Mouse (Mus musculus) cortical plate, adult 2 months (tissue): Measurements from ENCODE around the gene Eif5a2. TPM values are rescaled to one million over a fixed set of nuclear protein-coding genes. Genes with fewer than 3 reads are reported as not detected.

Experiments
- H3K27ac ChIP-seq: fragments of 200-500 bp; 2 replicates; pipeline ENCODE4 v1.5.1; 2012; ENCODE audit warnings: low read length, control low read depth, inconsistent platforms; ENCODE audit not compliant: insufficient read depth
- H3K4me1 ChIP-seq: fragments of 200-500 bp; 2 replicates; pipeline ENCODE4 v1.6.1; 2011; ENCODE audit warnings: low read length; ENCODE audit not compliant: control insufficient read depth, insufficient read depth
- H3K4me3 ChIP-seq: fragments of 200-500 bp; 2 replicates; pipeline ENCODE4 v1.5.1; 2011; ENCODE audit warnings: mild to moderate bottlenecking, low read length, control low read depth; ENCODE audit not compliant: insufficient read depth
- CTCF ChIP-seq: fragments of 200-500 bp; IDR thresholded peaks from 2 replicates; pipeline ENCODE4 v1.5.1; 2011; ENCODE audit warnings: mild to moderate bottlenecking, control low read depth, low read length; ENCODE audit not compliant: insufficient read depth; ENCODE audit errors: extremely low read depth
- POLR2A ChIP-seq: fragments of 200-500 bp; IDR thresholded peaks from 2 replicates; pipeline ENCODE4 v1.6.1; 2011; ENCODE audit warnings: mild to moderate bottlenecking, low read length, control low read depth; ENCODE audit not compliant: insufficient read depth; ENCODE audit errors: extremely low read depth
- polyA plus RNA-seq: library from polyadenylated mRNA; depleted of rRNA; stranded (reverse); fragments of >200 nt; gene quantifications from 2 replicates; pipeline ENCODE4 v1.2.3, GENCODE M21; 2012

Eif5a2 gene
- polyA plus RNA-seq, 1 experiment = 26.2 TPM

- no peak overlapping the region for H3K4me3 ChIP-seq
- H3K27ac ChIP-seq = no peak overlapping the region
- TF ChIP-seq CTCF = no peak
- no peak for TF ChIP-seq POLR2A
- no peaks in the 10 kb centered on the region for H3K4me1 ChIP-seq
Measured at GRCm38 (mm10) chr3:28808039-28808643, 27.1 kb downstream of the Eif5a2 start.

- Histone ChIP-seq H3K4me3 (no peak overlapping the region), H3K27ac (no peak overlapping the region), H3K4me1 (no peaks in the 10 kb centered on the region)
- TF ChIP-seq POLR2A (no peak), CTCF (no peak)
Measured at GRCm38 (mm10) chr3:28811441-28811840, 30.4 kb downstream of the Eif5a2 start.

- TF ChIP-seq CTCF = 0 out of 2 replicates have a peak, but pooled peaks have one; percentile 0
- TF ChIP-seq POLR2A = no peak
- no peak overlapping the region for H3K27ac ChIP-seq
Measured at GRCm38 (mm10) chr3:28814361-28814760, 33.3 kb downstream of the Eif5a2 start.

GRCm38 (mm10) chr3:28816010-28816540 lies 35.0 kb downstream of the Eif5a2 start:
- H3K27ac ChIP-seq = no peak overlapping the region
- no peaks in the 10 kb centered on the region for H3K4me1 ChIP-seq
- TF ChIP-seq CTCF (no peak), POLR2A (no peak)
- no peak overlapping the region for H3K4me3 ChIP-seq

More at GRCm38 (mm10) chr3:28814361-28814760, 33.3 kb downstream of the Eif5a2 start:
- no peak overlapping the region for H3K4me3 ChIP-seq
- H3K4me1 ChIP-seq = no peaks in the 10 kb centered on the region

- H3K4me1 ChIP-seq = no peaks in the 10 kb centered on the region
- no peak for TF ChIP-seq CTCF
- TF ChIP-seq POLR2A = no peak
- H3K27ac ChIP-seq = no peak overlapping the region
- H3K4me3 ChIP-seq = no peak overlapping the region
Measured at GRCm38 (mm10) chr3:28826272-28826671, 45.2 kb downstream of the Eif5a2 start.

GRCm38 (mm10) chr3:28827605-28828004 lies 46.5 kb downstream of the Eif5a2 start:
- Histone ChIP-seq H3K4me1 (no peaks in the 10 kb centered on the region), H3K27ac (no peak overlapping the region), H3K4me3 (no peak overlapping the region)
- TF ChIP-seq POLR2A (no peak), CTCF (no peak)

GRCm38 (mm10) chr3:28829454-28829853 lies 48.4 kb downstream of the Eif5a2 start:
- H3K4me1 ChIP-seq = no peaks in the 10 kb centered on the region
- no peak overlapping the region for H3K4me3 ChIP-seq
- TF ChIP-seq POLR2A = no peak
- TF ChIP-seq CTCF = no peak
- H3K27ac ChIP-seq = no peak overlapping the region

GRCm38 (mm10) chr3:28836796-28837371 lies 55.8 kb downstream of the Eif5a2 start:
- Histone ChIP-seq H3K4me1 (no peaks in the 10 kb centered on the region), H3K27ac (no peak overlapping the region), H3K4me3 (no peak overlapping the region)
- TF ChIP-seq CTCF (no peak), POLR2A (no peak)

- TF ChIP-seq CTCF (no peak), POLR2A (no peak)
- H3K4me1 ChIP-seq = no peaks in the 10 kb centered on the region
Measured at GRCm38 (mm10) chr3:28841886-28842649, 61.0 kb downstream of the Eif5a2 start.

GRCm38 (mm10) chr3:28843231-28843630 lies 62.2 kb downstream of the Eif5a2 start:
- Histone ChIP-seq H3K4me1 (no peaks in the 10 kb centered on the region), H3K4me3 (no peak overlapping the region), H3K27ac (no peak overlapping the region)
- TF ChIP-seq POLR2A (no peak), CTCF (no peak)

More at GRCm38 (mm10) chr3:28841886-28842649, 61.0 kb downstream of the Eif5a2 start:
- H3K4me3 ChIP-seq = no peak overlapping the region
- H3K27ac ChIP-seq = no peak overlapping the region
